Mouse (Mus musculus) mouse embryonic stem cell (cell line): ENCODE measurements around the gene Tmem104.

Source experiments
- in situ Hi-C, 2 experiments: fragments of 300-500 bp; cut with MboI; formaldehyde crosslinking; loops; 1 replicate in 1 of 2; 3 replicates in 1 of 2; pipeline ENCODE4 v1.14.3; 2019 to 2020; ENCODE audit warnings: low sequenced_read_pairs in 2 of 2, low pct_unique_long_range_greater_than_20kb in 1 of 2, mixed read lengths in 1 of 2; ENCODE audit not compliant: unreplicated experiment in 1 of 2

Tmem104 gene

DNA sequence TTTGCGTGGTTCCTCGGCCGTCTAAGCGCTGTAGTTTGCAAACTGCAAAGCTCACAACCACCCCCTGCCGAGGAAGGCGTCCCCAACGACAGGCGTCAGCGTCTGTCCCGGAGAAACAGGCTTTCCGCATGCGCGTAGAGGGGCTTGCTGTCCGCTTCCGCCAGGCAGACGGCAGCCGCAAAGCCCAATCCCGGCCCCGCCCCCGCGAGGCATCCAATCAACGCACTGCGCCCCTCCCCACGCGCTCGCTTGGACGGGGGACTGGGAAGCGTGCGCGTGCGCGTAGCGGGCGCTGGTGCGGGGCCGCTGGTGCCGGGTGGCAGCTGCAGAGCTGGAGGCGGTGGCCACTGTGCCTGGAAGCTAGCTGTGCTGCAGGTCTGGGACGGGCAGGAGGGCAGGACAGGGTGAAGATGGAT is at the start of gene Tmem104:
Gene Tmem104, plus strand, starts transcription at position 264 of the 416 bp plus-strand sequence.
- in situ Hi-C loops, result no loop called here

DNA sequence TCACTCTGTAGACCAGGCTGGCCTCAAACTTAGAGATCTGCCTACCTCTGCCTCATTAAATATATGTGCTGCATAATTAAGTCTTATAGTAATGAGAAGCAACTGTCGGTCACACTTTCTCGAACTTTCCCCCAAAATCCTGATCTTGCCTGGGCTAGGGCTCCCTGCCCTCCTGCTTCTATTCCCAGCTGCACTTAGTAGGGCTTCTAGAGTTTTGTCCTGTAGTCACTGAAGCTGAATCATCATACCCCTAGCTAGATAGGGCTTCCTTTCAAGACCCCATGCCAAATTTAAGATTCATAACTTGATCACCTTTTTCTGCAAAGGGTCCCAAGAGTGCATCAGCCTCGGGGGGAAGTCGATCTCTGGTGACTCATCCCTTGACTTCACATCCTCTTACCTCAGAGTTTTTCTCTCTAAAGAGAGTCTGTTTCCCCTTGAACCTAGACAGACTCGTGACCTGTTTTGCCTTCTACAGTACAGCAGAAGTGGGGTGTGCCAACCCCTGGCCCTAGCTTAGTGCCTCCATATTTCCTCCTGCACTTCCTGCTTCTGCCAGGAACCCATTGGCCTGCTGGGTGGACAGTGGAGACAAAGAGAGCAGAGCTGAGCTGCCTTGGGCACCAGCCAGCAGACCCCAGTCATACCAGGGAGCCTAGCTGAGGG is 48.6 kb upstream of the Tmem104 start:
- in situ Hi-C loops, result no loop called here

DNA sequence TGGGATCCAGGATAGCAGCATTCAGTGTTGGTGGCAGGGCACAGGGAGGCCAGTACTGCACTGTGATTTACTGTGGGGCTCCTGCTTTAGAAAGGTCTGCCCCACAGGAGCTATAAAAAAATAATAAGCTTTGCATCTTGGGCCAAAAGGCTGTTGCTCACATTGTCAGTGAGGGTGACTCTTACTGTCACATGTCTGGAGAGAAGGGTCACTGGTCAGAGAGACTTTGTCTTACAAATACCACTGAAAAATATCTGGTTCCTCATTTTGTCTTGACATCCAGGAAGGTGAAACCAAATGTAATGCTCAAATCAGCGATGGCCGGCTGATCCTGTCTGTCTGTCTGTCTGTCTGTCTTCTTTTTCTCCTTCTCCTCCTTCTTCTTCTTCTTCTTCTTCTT is 45.3 kb upstream of the Tmem104 start:
- in situ Hi-C loops, result no loop called here

DNA sequence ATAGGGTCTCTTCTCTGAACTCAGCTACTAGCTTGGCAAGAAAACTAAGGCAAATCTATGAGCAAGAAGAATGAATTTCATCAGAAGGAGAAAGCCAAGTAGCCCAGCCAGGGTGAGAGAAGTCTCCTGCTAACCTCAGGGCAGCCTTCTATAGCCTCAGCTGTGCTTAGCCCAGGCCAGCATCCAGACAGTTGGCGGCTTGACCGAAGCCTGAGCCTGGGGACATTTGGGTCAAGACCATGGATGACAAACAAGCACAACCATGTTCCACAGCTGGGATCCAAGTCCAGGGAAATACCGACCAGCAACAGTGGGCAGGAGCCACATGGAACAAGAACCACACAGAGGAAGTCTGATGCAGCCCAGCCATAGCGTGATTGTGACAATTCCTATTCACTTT is 39.5 kb upstream of the Tmem104 start:
- in situ Hi-C loops, result no loop called here

DNA sequence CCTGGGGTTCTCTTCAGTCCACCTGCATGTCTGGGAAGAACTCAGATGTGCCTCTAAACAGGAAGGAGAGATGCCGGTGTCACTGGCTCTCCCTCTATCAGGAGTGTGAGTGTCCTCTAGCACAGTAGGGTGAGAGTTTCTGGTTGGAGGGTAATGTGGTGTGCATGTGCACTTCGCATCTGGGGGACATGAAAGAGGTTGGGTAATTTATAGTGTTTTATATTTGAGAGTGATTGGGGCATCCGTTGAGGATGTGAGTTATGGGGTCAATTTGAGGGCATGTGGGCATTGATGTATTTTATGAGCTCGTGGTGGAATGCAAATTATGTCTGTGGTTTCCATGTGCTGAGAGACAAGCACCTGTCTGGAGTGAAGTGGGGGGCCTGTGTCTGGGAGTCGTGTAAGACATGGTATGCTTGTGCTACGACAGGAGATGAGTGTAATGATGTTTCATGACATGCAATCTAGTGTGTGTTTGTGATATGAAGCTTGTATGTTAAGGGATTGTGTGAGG is 36.5 kb upstream of the Tmem104 start:
- in situ Hi-C loops, result loop anchor here (10.0 to 25.0 kb wide), 2 partner anchors 56 to 112 kb away; partner anchors contain the start of genes Grin2c (in 1 of the 2) and Rab37 (in 1 of the 2)

- in situ Hi-C loops, result loop anchor here (10.0 to 25.0 kb wide), 2 partner anchors 57 to 110 kb away; partner anchors contain the start of genes Grin2c (in 1 of the 2) and Rab37 (in 1 of the 2)
Observed at GRCm38 (mm10) chr11:115151755-115152429, 35.4 kb upstream of the Tmem104 start.

DNA sequence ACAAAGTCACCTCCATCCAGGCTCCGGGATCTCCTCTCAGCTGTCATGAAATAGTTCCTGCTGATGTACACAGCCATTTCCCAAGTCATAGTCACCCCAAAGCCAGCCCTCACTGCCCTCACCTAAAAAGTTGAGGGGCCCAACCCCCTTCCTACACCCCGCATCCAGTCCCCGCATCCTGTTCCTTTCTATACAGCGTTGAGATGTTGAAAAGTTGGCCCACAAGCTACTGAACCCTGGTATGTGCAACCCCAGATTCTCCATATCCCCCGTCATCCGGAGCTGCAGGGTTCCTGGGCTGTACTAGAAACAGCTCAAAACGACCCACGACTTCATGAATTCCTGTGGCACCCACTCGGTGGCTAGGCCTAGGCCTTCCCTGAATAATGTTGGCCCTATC is 34.2 kb upstream of the Tmem104 start:
- in situ Hi-C loops, result loop anchor here (10.0 to 25.0 kb wide), 2 partner anchors 58 to 109 kb away; partner anchors contain the start of genes Grin2c (in 1 of the 2) and Rab37 (in 1 of the 2)

DNA sequence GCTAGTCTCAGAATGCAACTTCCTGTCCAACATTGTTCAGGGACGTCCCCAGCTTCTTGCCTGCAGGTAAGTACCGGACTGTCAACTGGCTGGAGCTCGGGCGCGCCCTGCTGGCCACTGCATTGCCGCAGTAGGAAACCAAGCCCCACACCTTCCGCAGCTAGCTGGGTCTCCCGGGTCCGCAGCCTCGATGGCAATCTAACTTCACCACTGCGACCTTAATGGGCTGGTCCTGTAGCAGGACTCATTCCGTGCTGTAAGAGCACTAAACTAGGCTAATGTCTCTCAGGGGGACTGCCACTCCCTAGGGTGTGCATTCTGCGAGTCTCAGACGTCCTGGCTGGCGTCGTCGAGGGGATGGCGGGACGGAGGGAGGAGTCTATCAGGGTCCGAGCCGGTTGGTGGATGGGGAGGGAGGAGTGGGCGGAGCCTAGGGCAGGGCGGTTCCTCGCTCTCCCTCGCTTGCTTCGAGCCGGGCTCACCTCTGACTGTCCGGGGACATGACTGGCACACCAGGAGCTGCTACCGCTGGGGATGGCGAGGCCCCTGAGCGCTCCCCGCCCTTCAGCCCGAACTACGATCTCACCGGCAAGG is 33.5 kb upstream of the Tmem104 start:
- in situ Hi-C loops, result loop anchor here (10.0 to 25.0 kb wide), 2 partner anchors 59 to 109 kb away; partner anchors contain the start of genes Grin2c (in 1 of the 2) and Rab37 (in 1 of the 2)

DNA sequence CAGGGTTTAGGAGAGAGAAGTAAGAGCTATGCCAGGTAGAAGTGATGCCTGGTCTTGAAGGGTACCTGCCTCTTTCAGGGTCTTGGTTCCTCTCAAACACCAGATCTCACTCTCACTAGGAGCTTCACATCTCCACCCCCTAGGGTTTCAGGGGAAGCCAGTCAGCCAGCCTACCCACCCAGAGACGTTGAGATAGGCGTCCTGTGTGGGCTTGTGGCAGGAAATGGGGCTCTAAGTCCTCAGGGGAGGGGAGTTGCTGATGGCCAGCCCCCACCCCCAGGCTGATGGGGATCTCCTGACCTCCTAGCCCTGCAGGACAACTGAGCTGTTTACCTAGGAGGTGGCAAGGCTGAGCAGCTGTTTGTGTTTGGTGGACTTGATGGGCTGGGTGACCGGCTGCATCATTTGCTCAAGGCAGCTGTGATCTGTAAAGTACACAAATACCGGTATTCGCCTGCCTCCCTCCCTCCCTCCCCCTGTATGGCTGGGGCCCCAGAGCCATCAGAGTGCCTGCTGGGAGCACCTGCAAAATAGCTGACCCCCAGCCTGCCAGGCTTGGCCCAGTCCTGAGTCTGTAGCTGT is 32.1 kb upstream of the Tmem104 start:
- in situ Hi-C loops, result loop anchor here (5.0 to 25.0 kb wide), 3 partner anchors 60 to 107 kb away; partner anchors contain the start of genes Rab37 (in 2 of the 2) and Grin2c (in 1 of the 2)

GRCm38 (mm10) chr11:115157933-115158719 is 29.2 kb upstream of the Tmem104 start:
- in situ Hi-C loops, result loop anchor here (5.0 to 25.0 kb wide), 3 partner anchors 63 to 104 kb away; partner anchors contain the start of genes Rab37 (in 2 of the 2) and Grin2c (in 1 of the 2)

- in situ Hi-C loops, result loop anchor here in 1 of 2 experiments (25.0 kb wide), 1 partner anchor 102 kb away; the partner anchor contains the start of gene Grin2c
Observed at GRCm38 (mm10) chr11:115160016-115160797, 27.1 kb upstream of the Tmem104 start.

GRCm38 (mm10) chr11:115160883-115161577 is 26.3 kb upstream of the Tmem104 start:
- in situ Hi-C loops, result loop anchor here in 1 of 2 experiments (25.0 kb wide), 1 partner anchor 101 kb away; the partner anchor contains the start of gene Grin2c

DNA sequence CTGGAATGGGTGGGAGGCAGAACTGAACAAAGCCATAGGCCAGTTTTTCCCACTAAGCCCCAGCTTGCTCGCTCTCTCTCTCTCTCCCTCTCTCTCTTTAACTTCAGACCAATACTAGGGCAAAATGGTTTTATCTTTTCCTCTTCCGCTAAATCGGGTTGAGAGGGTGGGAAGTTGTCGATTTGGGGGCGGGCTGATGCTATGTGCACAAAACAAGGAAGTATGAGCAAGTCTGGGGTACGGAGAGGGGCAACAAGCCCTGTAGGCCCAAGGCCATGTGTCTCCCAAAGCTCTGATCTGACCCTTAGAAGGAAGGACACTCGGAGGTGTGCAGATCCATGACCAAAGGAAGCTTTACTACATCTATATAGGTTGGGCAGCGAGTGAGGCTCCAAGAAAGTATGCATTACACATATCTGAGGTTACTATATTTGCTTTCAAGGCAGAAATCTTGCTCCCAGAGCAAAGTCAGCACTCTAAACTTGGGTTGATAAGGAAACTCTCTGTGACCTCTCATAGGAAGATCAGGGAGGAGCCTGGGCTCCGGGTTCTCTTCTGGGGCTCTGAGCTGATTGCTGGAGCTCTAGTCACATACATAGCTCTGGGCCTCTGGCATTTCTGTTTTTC is 25.6 kb upstream of the Tmem104 start:
- in situ Hi-C loops, result loop anchor here in 1 of 2 experiments (25.0 kb wide), 1 partner anchor 101 kb away; the partner anchor contains the start of gene Grin2c

- in situ Hi-C loops, result loop anchor here in 1 of 2 experiments (25.0 kb wide), 1 partner anchor 100 kb away; the partner anchor contains the start of gene Grin2c
Observed at GRCm38 (mm10) chr11:115162205-115162601, 25.1 kb upstream of the Tmem104 start.

DNA sequence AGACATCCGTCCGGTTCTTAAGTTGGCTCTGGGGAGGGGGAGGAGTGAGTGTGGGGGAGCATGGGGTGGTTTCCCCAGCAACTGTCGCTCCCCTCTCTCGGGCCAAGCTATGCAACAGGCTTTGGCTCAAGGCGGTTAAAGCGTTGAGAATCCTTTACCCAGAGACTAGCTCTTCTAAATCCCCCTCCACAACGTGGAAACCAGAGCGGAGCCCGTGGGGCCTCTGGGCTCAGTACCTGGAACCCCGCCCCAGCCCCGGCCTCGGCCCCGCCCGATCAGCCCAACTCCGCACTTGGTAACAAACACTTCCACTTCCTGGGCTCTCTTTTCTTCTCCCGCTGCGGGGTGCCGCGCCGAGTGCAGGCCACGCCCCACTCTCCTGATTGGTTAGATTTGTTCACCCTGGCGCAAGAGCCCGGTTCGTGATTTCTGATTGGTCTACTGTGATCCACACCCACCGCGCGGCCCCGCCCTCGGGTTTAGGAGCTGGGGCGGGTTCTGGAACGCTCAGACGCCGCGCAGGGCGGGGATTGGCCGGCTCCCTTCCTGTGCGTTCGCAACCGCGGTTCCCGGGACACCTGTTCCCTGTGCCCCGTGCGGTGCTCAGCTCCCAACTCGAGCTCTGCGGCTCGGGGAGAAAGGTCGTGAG is 24.3 kb upstream of the Tmem104 start, which contains the start of gene Slc9a3r1:
Gene Slc9a3r1, plus strand, starts transcription at position 510 of the 649 bp plus-strand sequence.
- in situ Hi-C loops, result loop anchor here in 1 of 2 experiments (25.0 kb wide), 1 partner anchor 99 kb away; the partner anchor contains the start of gene Grin2c
